Mouse (Mus musculus): ENCODE measurements around the gene Dpp9. TPM values are rescaled to one million over a fixed set of nuclear protein-coding genes. Genes with fewer than 3 reads are reported as not detected.
A peak's percentile ranks its signal among the peaks of the same experiment; 100 is the strongest.

The Dpp9 gene
- polyA plus RNA-seq, 1 experiment from 2014 or later: 45.0 TPM

- Histone ChIP-seq H3K36me3 (ENCODE audit: insufficient read depth, low read length) (peaks cover 65% of the 10 kb centered on the region), H3K4me2 (replicated peaks; ENCODE audit: low read depth, low read length) (no peak overlapping the region), H3K27me3 (ENCODE audit: insufficient read depth, low read length) (no peaks in the 10 kb centered on the region), H3K4me3 (ENCODE audit: low read length) (no peak overlapping the region), H3K27ac (ENCODE audit: low read length) (no peak overlapping the region), H3K9ac (replicated peaks; ENCODE audit: low read length) (no peak overlapping the region), H3K9me3 (ENCODE audit: low read length) (no peaks in the 10 kb centered on the region), H3K4me1 (ENCODE audit: insufficient read depth, low read length) (no peaks in the 10 kb centered on the region)
- 73% methylated on average over 13 of the region's 13 CpGs for WGBS
- ATAC-seq (ENCODE audit: low FRiP score, low TSS enrichment): peak; percentile 55; the same call in 1 of the 2 replicates
These were observed 23.9 kb downstream of the Dpp9 start for GRCm38 (mm10) chr17:56194765-56195164.

- Histone ChIP-seq H3K4me1 (ENCODE audit: insufficient read depth, low read length) (no peaks in the 10 kb centered on the region), H3K4me3 (ENCODE audit: low read length) (no peak overlapping the region), H3K4me2 (replicated peaks; ENCODE audit: low read depth, low read length) (no peak overlapping the region), H3K36me3 (ENCODE audit: insufficient read depth, low read length) (peaks cover 68% of the 10 kb centered on the region), H3K9me3 (ENCODE audit: low read length) (no peaks in the 10 kb centered on the region), H3K27me3 (ENCODE audit: insufficient read depth, low read length) (no peaks in the 10 kb centered on the region), H3K27ac (ENCODE audit: low read length) (no peak overlapping the region), H3K9ac (replicated peaks; ENCODE audit: low read length) (no peak overlapping the region)
- 90% methylated on average over 12 of the region's 12 CpGs for WGBS
- ATAC-seq (ENCODE audit: low FRiP score, low TSS enrichment): no peak
These were observed 24.3 kb downstream of the Dpp9 start for GRCm38 (mm10) chr17:56194357-56194756.

GRCm38 (mm10) chr17:56191266-56191665, 27.4 kb downstream of the Dpp9 start:
- no peak overlapping the region for H3K27ac ChIP-seq (ENCODE audit: low read length)
- no peak overlapping the region for H3K4me2 ChIP-seq (replicated peaks; ENCODE audit: low read depth, low read length)
- H3K36me3 ChIP-seq (ENCODE audit: insufficient read depth, low read length): peaks cover 64% of the 10 kb centered on the region
- H3K4me3 ChIP-seq (ENCODE audit: low read length): no peak overlapping the region
- no peak for ATAC-seq (ENCODE audit: low FRiP score, low TSS enrichment)
- no peak overlapping the region for H3K9ac ChIP-seq (replicated peaks; ENCODE audit: low read length)
- 88% methylated on average over 6 of the region's 6 CpGs for WGBS
- no peaks in the 10 kb centered on the region for H3K4me1 ChIP-seq (ENCODE audit: insufficient read depth, low read length)
- H3K27me3 ChIP-seq (ENCODE audit: insufficient read depth, low read length): no peaks in the 10 kb centered on the region
- H3K9me3 ChIP-seq (ENCODE audit: low read length): no peaks in the 10 kb centered on the region

GRCm38 (mm10) chr17:56185281-56186141, 33.2 kb downstream of the Dpp9 start:
- peaks cover 28% of the 10 kb centered on the region for H3K4me1 ChIP-seq (ENCODE audit: insufficient read depth, low read length)
- H3K4me2 ChIP-seq (replicated peaks; ENCODE audit: low read depth, low read length): peak overlapping the region; percentile 19; the same call in 1 of the 2 replicates
- WGBS: 15% methylated on average over 11 of the region's 11 CpGs
- peak overlapping the region; percentile 75 for H3K27ac ChIP-seq (ENCODE audit: low read length)
- peaks cover 45% of the 10 kb centered on the region for H3K36me3 ChIP-seq (ENCODE audit: insufficient read depth, low read length)
- ATAC-seq (ENCODE audit: low FRiP score, low TSS enrichment): peak; percentile 71
- 0 out of 2 replicates have a peak overlapping the region, but pooled peaks have one; percentile 18 for H3K9ac ChIP-seq (replicated peaks; ENCODE audit: low read length)
- no peaks in the 10 kb centered on the region for H3K27me3 ChIP-seq (ENCODE audit: insufficient read depth, low read length)
- H3K4me3 ChIP-seq (ENCODE audit: low read length): no peak overlapping the region
- no peaks in the 10 kb centered on the region for H3K9me3 ChIP-seq (ENCODE audit: low read length)

- WGBS: under 1% methylated on average over 47 of the region's 47 CpGs
- Histone ChIP-seq H3K4me2 (replicated peaks; ENCODE audit: low read depth, low read length) (peak within 1 kb of the TSS; percentile 79), H3K9ac (replicated peaks; ENCODE audit: low read length) (peak within 1 kb of the TSS; percentile 84), H3K36me3 (ENCODE audit: insufficient read depth, low read length) (peaks cover 33% of the 10 kb centered on the region), H3K4me1 (ENCODE audit: insufficient read depth, low read length) (peaks cover 28% of the 10 kb centered on the region), H3K27ac (ENCODE audit: low read length) (peak within 1 kb of the TSS; percentile 73), H3K27me3 (ENCODE audit: insufficient read depth, low read length) (no peaks in the 10 kb centered on the region), H3K9me3 (ENCODE audit: low read length) (no peaks in the 10 kb centered on the region), H3K4me3 (ENCODE audit: low read length) (peak within 1 kb of the TSS; percentile 90)
- peak; percentile 89 for ATAC-seq (ENCODE audit: low FRiP score, low TSS enrichment)
These were observed 35.0 kb downstream of the Dpp9 start, which contains the start of gene Mydgf for GRCm38 (mm10) chr17:56183658-56184103. Gene Mydgf (minus strand): TSS chr17:56183920.

- Histone ChIP-seq H3K4me2 (replicated peaks; ENCODE audit: low read depth, low read length) (peak overlapping the region; percentile 79), H3K4me3 (ENCODE audit: low read length) (peak overlapping the region; percentile 90), H3K9ac (replicated peaks; ENCODE audit: low read length) (peak overlapping the region; percentile 84), H3K27ac (ENCODE audit: low read length) (peak overlapping the region; percentile 73), H3K36me3 (ENCODE audit: insufficient read depth, low read length) (peaks cover 28% of the 10 kb centered on the region), H3K27me3 (ENCODE audit: insufficient read depth, low read length) (no peaks in the 10 kb centered on the region), H3K4me1 (ENCODE audit: insufficient read depth, low read length) (peaks cover 28% of the 10 kb centered on the region), H3K9me3 (ENCODE audit: low read length) (no peaks in the 10 kb centered on the region)
- WGBS: 1% methylated on average over 14 of the region's 14 CpGs
- peak; percentile 3 for ATAC-seq (ENCODE audit: low FRiP score, low TSS enrichment)
These were observed 35.6 kb downstream of the Dpp9 start for GRCm38 (mm10) chr17:56182975-56183657.

- no peak overlapping the region for H3K27ac ChIP-seq (ENCODE audit: low read length)
- H3K9me3 ChIP-seq (ENCODE audit: low read length): no peaks in the 10 kb centered on the region
- H3K4me3 ChIP-seq (ENCODE audit: low read length): no peak overlapping the region
- H3K4me2 ChIP-seq (replicated peaks; ENCODE audit: low read depth, low read length): no peak overlapping the region
- H3K36me3 ChIP-seq (ENCODE audit: insufficient read depth, low read length): peaks cover 27% of the 10 kb centered on the region
- no peaks in the 10 kb centered on the region for H3K27me3 ChIP-seq (ENCODE audit: insufficient read depth, low read length)
- H3K4me1 ChIP-seq (ENCODE audit: insufficient read depth, low read length): no peaks in the 10 kb centered on the region
- no peak for ATAC-seq (ENCODE audit: low FRiP score, low TSS enrichment)
- WGBS: 100% methylated on average over 3 of the region's 3 CpGs
- H3K9ac ChIP-seq (replicated peaks; ENCODE audit: low read length): no peak overlapping the region
These were observed 43.3 kb downstream of the Dpp9 start for GRCm38 (mm10) chr17:56175416-56175815.

- peaks cover 22% of the 10 kb centered on the region for H3K36me3 ChIP-seq (ENCODE audit: insufficient read depth, low read length)
- no peak overlapping the region for H3K4me2 ChIP-seq (replicated peaks; ENCODE audit: low read depth, low read length)
- 50% methylated on average over 10 of the region's 10 CpGs for WGBS
- no peaks in the 10 kb centered on the region for H3K4me1 ChIP-seq (ENCODE audit: insufficient read depth, low read length)
- H3K27me3 ChIP-seq (ENCODE audit: insufficient read depth, low read length): no peaks in the 10 kb centered on the region
- H3K9ac ChIP-seq (replicated peaks; ENCODE audit: low read length): no peak overlapping the region
- H3K9me3 ChIP-seq (ENCODE audit: low read length): no peaks in the 10 kb centered on the region
- ATAC-seq (ENCODE audit: low FRiP score, low TSS enrichment): no peak
- no peak overlapping the region for H3K4me3 ChIP-seq (ENCODE audit: low read length)
- no peak overlapping the region for H3K27ac ChIP-seq (ENCODE audit: low read length)
These were observed 45.2 kb downstream of the Dpp9 start for GRCm38 (mm10) chr17:56173401-56174046.

- Histone ChIP-seq H3K9ac (replicated peaks; ENCODE audit: low read length) (no peak overlapping the region), H3K4me1 (ENCODE audit: insufficient read depth, low read length) (no peaks in the 10 kb centered on the region), H3K36me3 (ENCODE audit: insufficient read depth, low read length) (peaks cover 9% of the 10 kb centered on the region), H3K4me3 (ENCODE audit: low read length) (no peak overlapping the region), H3K4me2 (replicated peaks; ENCODE audit: low read depth, low read length) (no peak overlapping the region), H3K9me3 (ENCODE audit: low read length) (no peaks in the 10 kb centered on the region), H3K27me3 (ENCODE audit: insufficient read depth, low read length) (no peaks in the 10 kb centered on the region), H3K27ac (ENCODE audit: low read length) (no peak overlapping the region)
- no peak for ATAC-seq (ENCODE audit: low FRiP score, low TSS enrichment)
- WGBS: 90% methylated on average over 17 of the region's 17 CpGs
These were observed 46.8 kb downstream of the Dpp9 start for GRCm38 (mm10) chr17:56171881-56172280.
